Mouse (Mus musculus) ovary, adult 10 weeks (tissue): ENCODE results near the gene Wee1. TPM values are rescaled to one million over a fixed set of nuclear protein-coding genes. Genes with fewer than 3 reads are reported as not detected.

Experiments
- polyA plus RNA-seq: library from polyadenylated mRNA; stranded (reverse); fragments of 350-450 nt; fragmentation: Illumina TruSeq; extraction: RNeasy Lipid Tissue Mini Kit (QIAGEN cat#74804); gene quantifications from one replicate; pipeline ENCODE4 v1.2.3, GENCODE M21; 2014

Wee1 gene
- 37.6 TPM for polyA plus RNA-seq

DNA sequence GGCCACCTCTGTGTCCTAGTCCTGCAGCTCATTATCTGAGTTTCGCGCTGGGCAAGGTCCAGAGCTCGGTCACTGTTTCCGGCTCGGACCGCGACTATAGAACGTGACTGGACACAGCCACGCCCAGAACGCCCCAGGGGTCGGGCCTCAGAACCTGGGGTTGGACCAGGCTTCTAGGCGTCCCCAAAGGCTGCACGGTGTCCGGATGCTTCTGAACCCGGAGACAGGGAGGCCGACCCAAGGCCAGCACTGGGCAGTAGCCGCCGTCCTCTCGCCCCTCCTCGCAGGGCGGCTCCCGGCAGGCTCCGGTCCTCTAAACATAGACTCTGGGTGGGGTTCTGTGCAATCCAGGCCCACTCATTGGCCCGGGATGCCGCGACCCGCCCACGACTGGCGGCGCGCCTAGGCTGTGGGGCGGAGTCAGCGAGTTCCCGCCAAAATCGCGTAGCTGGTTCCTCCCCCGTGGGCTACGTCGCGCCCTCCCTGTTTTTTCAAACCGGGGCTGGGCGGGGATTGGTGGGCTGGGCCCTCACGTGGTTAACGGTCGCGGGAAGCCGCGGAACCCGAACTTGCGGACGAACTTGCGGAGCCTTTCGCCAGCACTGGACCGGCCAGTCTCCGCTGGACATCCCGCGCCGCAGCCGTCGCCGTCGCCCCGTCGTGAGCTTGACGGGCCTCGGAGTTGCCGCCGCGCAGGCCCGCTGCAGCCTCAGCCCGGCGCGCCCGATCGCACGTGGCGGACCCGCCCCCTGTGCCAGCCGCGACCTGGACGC lies at the start of gene Wee1:
Gene Wee1, plus strand, starts transcription at position 531 of the 773 bp plus-strand sequence.

Other genes with a start within 250 kb of the Wee1 start
- gene Dennd5a, start 161.6 kb upstream of the Wee1 start, polyA plus RNA-seq: 128 TPM
- 141 TPM for gene Tmem41b, start 135.1 kb upstream of the Wee1 start, polyA plus RNA-seq
- 337 TPM for gene Ipo7, start 103.8 kb upstream of the Wee1 start, polyA plus RNA-seq
- gene Zfp143, start 60.8 kb upstream of the Wee1 start, polyA plus RNA-seq: 25.2 TPM
- gene Swap70, start 99.7 kb downstream of the Wee1 start, polyA plus RNA-seq: 83.4 TPM